ENCODE assay signal across 8 mouse cellular contexts in the genomic region with DNA sequence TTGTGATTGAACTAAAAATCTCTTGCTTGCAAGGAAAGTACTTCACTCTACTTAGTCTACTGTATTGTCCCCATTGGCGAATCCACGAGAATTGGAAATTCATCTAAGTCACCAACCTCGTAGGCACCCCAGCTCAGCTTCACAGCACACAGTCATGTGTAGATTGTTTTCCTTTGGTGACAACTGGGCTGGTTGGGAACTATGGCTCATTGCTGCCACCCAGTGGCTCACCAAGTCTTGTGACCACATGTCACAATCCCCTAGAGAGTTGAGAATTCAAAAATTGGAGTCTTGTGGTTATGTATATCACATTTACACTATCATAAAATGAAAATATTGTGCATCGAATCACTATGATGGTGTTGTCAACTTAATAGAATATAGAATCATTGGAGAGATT. TPM values are rescaled to one million over a fixed set of nuclear protein-coding genes. Genes with fewer than 3 reads are reported as not detected.
DNase-seq lines count a peak whose midpoint lies in the region; ATAC-seq lines count a peak whose summit lies in the region.

No protein-coding gene starts in this region.

- no peaks in the 10 kb centered on the region for H3K4me1 ChIP-seq in midbrain, embryonic 14.5 days (ENCODE audit: control insufficient read depth, insufficient read depth, low read length)
- peaks cover under 1% of the 10 kb centered on the region; the same call in 1 of the 2 replicates for H3K4me1 ChIP-seq in midbrain, embryonic 15.5 days
- no peaks in the 10 kb centered on the region for H3K4me1 ChIP-seq in neural tube, embryonic 11.5 days (ENCODE audit: control insufficient read depth, insufficient read depth, low read length)

- H3K9me3 ChIP-seq in midbrain, embryonic 14.5 days (ENCODE audit: control insufficient read depth, low read length): no peaks in the 10 kb centered on the region
- no peaks in the 10 kb centered on the region for H3K9me3 ChIP-seq in midbrain, embryonic 15.5 days
- H3K9me3 ChIP-seq in neural tube, embryonic 11.5 days (ENCODE audit: control insufficient read depth, low read length): no peaks in the 10 kb centered on the region

- WGBS in midbrain, embryonic 14.5 days: 62% methylated on average over 4 of the region's 4 CpGs
- 46% methylated on average over 4 of the region's 4 CpGs for WGBS in midbrain, embryonic 15.5 days
- 63% methylated on average over 4 of the region's 4 CpGs for WGBS in neural tube, embryonic 11.5 days

- ATAC-seq in midbrain, embryonic 14.5 days (ENCODE audit: low FRiP score, low TSS enrichment): no peak
- ATAC-seq in midbrain, embryonic 15.5 days (replicated peaks): no peak
- ATAC-seq in neural tube, embryonic 11.5 days (ENCODE audit: insufficient read depth, low FRiP score, low TSS enrichment): no peak

- no peak overlapping the region for H3K4me3 ChIP-seq in midbrain, embryonic 14.5 days (replicated peaks; ENCODE audit: low read depth, low read length)
- H3K4me3 ChIP-seq in midbrain, embryonic 15.5 days: no peak overlapping the region
- H3K4me3 ChIP-seq in neural tube, embryonic 11.5 days (ENCODE audit: low read depth, low read length): no peak overlapping the region

- no peak overlapping the region for H3K4me2 ChIP-seq in midbrain, embryonic 14.5 days (ENCODE audit: low read length)
- no peak overlapping the region for H3K4me2 ChIP-seq in midbrain, embryonic 15.5 days
- no peak overlapping the region for H3K4me2 ChIP-seq in neural tube, embryonic 11.5 days (ENCODE audit: low read depth)

- H3K36me3 ChIP-seq in midbrain, embryonic 14.5 days (ENCODE audit: control insufficient read depth, insufficient read depth, low read length): no peaks in the 10 kb centered on the region
- no peaks in the 10 kb centered on the region for H3K36me3 ChIP-seq in midbrain, embryonic 15.5 days (replicated peaks)
- no peaks in the 10 kb centered on the region for H3K36me3 ChIP-seq in neural tube, embryonic 11.5 days (ENCODE audit: control insufficient read depth, insufficient read depth, low read length)

- no peaks in the 10 kb centered on the region for H3K27me3 ChIP-seq in midbrain, embryonic 14.5 days (ENCODE audit: control insufficient read depth, insufficient read depth, low read length)
- no peaks in the 10 kb centered on the region for H3K27me3 ChIP-seq in midbrain, embryonic 15.5 days (replicated peaks)
- H3K27me3 ChIP-seq in neural tube, embryonic 11.5 days (ENCODE audit: control insufficient read depth, insufficient read depth, low read length): no peaks in the 10 kb centered on the region

- H3K9ac ChIP-seq in midbrain, embryonic 14.5 days (replicated peaks; ENCODE audit: low read length): no peak overlapping the region
- H3K9ac ChIP-seq in midbrain, embryonic 15.5 days: no peak overlapping the region
- no peak overlapping the region for H3K9ac ChIP-seq in neural tube, embryonic 11.5 days (ENCODE audit: low read length)

- DNase-seq in midbrain, embryonic 14.5 days: peak; percentile 80
- DNase-seq in MN1 (ENCODE audit: low spot score): peak; percentile 76
- peak; percentile 13 for DNase-seq in c-Kit-positive CD71-positive TER-119-positive erythroid progenitor cells, embryonic 14.5 days (ENCODE audit: low spot score)
- peak; percentile 4 to 18 for DNase-seq in heart, adult 9 months (ENCODE audit: low spot score in 2 of 2)
- peak; percentile 57 to 74 for DNase-seq in left cerebral cortex, adult 18-20 months (ENCODE audit: low spot score in 2 of 2)
- DNase-seq in neural tube, embryonic 11.5 days (ENCODE audit: low spot score): peak; percentile 57
- DNase-seq in Muller cell, postnatal 12 days (ENCODE audit: inconsistent ontology term): no peak

- no peak overlapping the region for H3K27ac ChIP-seq in midbrain, embryonic 14.5 days (replicated peaks; ENCODE audit: low read depth, low read length)
- no peak overlapping the region for H3K27ac ChIP-seq in midbrain, embryonic 15.5 days
- no peak overlapping the region for H3K27ac ChIP-seq in neural tube, embryonic 11.5 days (ENCODE audit: low read depth, low read length)

RNA-seq across cellular contexts. Expression of a gene that starts 47.1 kb away (rescaled TPM):
- polyA plus RNA-seq in midbrain, embryonic 14.5 days (2014; fragmentation: Nextera tagmentation; extraction: Ambion mirVana): 61.8 and 67.2 TPM in 2 replicates
- polyA plus RNA-seq in midbrain, embryonic 15.5 days (2015; fragmentation: Nextera tagmentation; extraction: Ambion mirVana): 69.1 and 72.6 TPM in 2 replicates
- total RNA-seq in left cerebral cortex, adult 18-20 months (2021): 100 to 1,000 TPM; 269 to 306 TPM
- polyA plus RNA-seq in neural tube, embryonic 11.5 days (2014; fragmentation: Nextera tagmentation; extraction: Ambion mirVana): 54.6 and 57.3 TPM in 2 replicates

RNA-seq across cellular contexts. Expression of a gene that starts 54.0 kb away (rescaled TPM):
- polyA plus RNA-seq in midbrain, embryonic 14.5 days (2014; fragmentation: Nextera tagmentation; extraction: Ambion mirVana): 116 and 131 TPM in 2 replicates
- 161 and 164 TPM in 2 replicates for polyA plus RNA-seq in midbrain, embryonic 15.5 days (2015; fragmentation: Nextera tagmentation; extraction: Ambion mirVana)
- 100 to 1,000 TPM; 244 to 245 TPM for total RNA-seq in left cerebral cortex, adult 18-20 months (2021)
- polyA plus RNA-seq in neural tube, embryonic 11.5 days (2014; fragmentation: Nextera tagmentation; extraction: Ambion mirVana): 134 and 148 TPM in 2 replicates
